Mouse (Mus musculus) lung, embryonic 14.5 days (tissue): Measurements from ENCODE around the gene Bri3. TPM values are rescaled to one million over a fixed set of nuclear protein-coding genes. Genes with fewer than 3 reads are reported as not detected.
"Not testable (repeated sequence)": the region's sequence is repeated elsewhere in the genome, so short reads cannot be mapped to it uniquely, and the experiment has no call there.

Experiments used
- ATAC-seq: fragments of 200-750 bp; cut with Nextera tagmentation; 2 replicates; pipeline ENCODE4 v1.8.0; 2017; ENCODE audit warnings: mild to moderate bottlenecking, moderate TSS enrichment, moderate library complexity; ENCODE audit not compliant: insufficient read depth
- DNase-seq: peaks from one replicate; pipeline ENCODE4 v3.0.0-alpha.2; 2015
- H3K27ac ChIP-seq: fragments of 300-500 bp; sonication (generic); 2 replicates; pipeline ENCODE4 v1.5.1; 2014; ENCODE audit warnings: low read depth, mild to moderate bottlenecking, moderate library complexity
- H3K27me3 ChIP-seq: fragments of 300-500 bp; sonication (generic); 2 replicates; pipeline ENCODE4 v1.6.1; 2014; ENCODE audit warnings: low read length, control low read depth; ENCODE audit not compliant: insufficient read depth
- H3K36me3 ChIP-seq: fragments of 300-500 bp; sonication (generic); 2 replicates; pipeline ENCODE4 v1.6.1; 2014; ENCODE audit warnings: control low read depth; ENCODE audit not compliant: insufficient read depth
- H3K4me1 ChIP-seq: fragments of 300-500 bp; sonication (generic); 2 replicates; pipeline ENCODE4 v1.6.1; 2014; ENCODE audit warnings: antibody characterized with exemption, control low read depth; ENCODE audit not compliant: insufficient read depth
- H3K4me2 ChIP-seq: fragments of 300-500 bp; sonication (generic); 2 replicates; pipeline ENCODE4 v1.6.1; 2014; ENCODE audit warnings: mild to moderate bottlenecking
- H3K4me3 ChIP-seq: fragments of 300-500 bp; sonication (generic); 2 replicates; pipeline ENCODE4 v1.5.1; 2014; ENCODE audit warnings: low read depth, low read length
- H3K9ac ChIP-seq: fragments of 300-500 bp; sonication (generic); 2 replicates; pipeline ENCODE4 v1.6.1; 2014
- H3K9me3 ChIP-seq: fragments of 300-500 bp; sonication (generic); 2 replicates; pipeline ENCODE4 v1.6.1; 2016; ENCODE audit warnings: low read depth, low read length, control low read depth
- CTCF ChIP-seq: IDR thresholded peaks from 2 replicates; pipeline ENCODE4 v1.5.1; 2016; ENCODE audit warnings: antibody characterized with exemption, low read depth
- WGBS: fragments of 180-500 bp; shearing (Covaris S2); extraction: QIAGEN DNeasy Blood & Tissue Kit; methylation state at CpG from one replicate; pipeline ENCODE4 v1.1.7; 2014; 5-methylcytosine and 5-hydroxymethylcytosine counted together
- polyA plus RNA-seq: library from polyadenylated mRNA; unstranded; fragments of >200 nt; fragmentation: Nextera tagmentation; extraction: Ambion mirVana; gene quantifications from 2 replicates; pipeline ENCODE4 v1.2.1, GENCODE M21; 2014

The Bri3 gene
- polyA plus RNA-seq, 1 experiment from 2014 or later: 145 TPM

DNA sequence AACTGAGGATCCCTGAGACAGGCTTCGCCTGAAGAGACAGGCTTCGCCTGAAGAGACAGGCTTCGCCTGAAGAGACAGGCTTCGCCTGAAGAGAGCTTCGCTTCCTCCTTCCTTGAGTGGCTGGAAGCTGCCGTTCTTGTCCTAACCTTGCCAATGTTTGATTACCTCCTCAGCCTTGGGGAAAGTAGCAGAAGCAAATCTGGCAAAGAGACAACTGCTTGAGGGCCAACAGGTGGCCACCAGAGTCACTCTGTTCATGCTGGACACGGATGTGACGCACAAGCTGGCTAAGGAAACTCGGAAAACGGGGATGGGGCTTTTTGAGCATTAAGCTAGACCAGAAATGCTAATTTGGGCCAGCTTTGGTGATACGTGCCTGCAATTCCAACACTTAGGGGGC is 89.8 kb downstream of the Bri3 start:
- no peaks in the 10 kb centered on the region for H3K9me3 ChIP-seq
- WGBS: 79% methylated on average over 11 of the region's 11 CpGs
- no peak overlapping the region for H3K4me2 ChIP-seq
- H3K4me3 ChIP-seq: no peak overlapping the region
- TF ChIP-seq CTCF: no peak
- H3K27ac ChIP-seq: no peak overlapping the region
- H3K9ac ChIP-seq: no peak overlapping the region
- no peaks in the 10 kb centered on the region for H3K36me3 ChIP-seq
- DNase-seq (no peak), ATAC-seq (no peak)
- 0 out of 2 replicates have a peak, but pooled peaks cover 2% of the 10 kb centered on the region for H3K4me1 ChIP-seq
- no peaks in the 10 kb centered on the region for H3K27me3 ChIP-seq

DNA sequence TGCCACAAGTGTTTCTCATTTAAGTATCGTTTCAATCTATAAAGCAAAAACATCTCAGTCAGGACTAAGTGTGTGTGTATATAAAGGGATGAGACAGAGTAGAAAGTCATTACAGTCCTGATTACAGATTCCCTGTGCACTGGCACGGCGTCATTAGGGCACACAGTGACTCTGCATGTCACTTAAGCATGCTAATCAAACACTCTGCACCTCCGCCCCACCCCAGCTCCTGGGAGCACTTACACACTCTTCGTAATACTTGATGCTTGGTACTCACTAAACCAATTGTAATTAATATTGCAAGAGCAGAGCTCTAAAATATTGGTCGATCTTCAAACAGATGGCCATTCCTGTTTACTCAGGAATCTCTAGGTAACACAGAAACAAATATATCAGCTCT is 91.1 kb downstream of the Bri3 start:
- H3K9me3 ChIP-seq, H3K9ac ChIP-seq, H3K4me3 ChIP-seq, H3K4me1 ChIP-seq, DNase-seq, H3K27ac ChIP-seq, H3K4me2 ChIP-seq, H3K36me3 ChIP-seq, H3K27me3 ChIP-seq, ATAC-seq: not testable (repeated sequence)
- WGBS: 42% methylated on average over 6 of the region's 6 CpGs

DNA sequence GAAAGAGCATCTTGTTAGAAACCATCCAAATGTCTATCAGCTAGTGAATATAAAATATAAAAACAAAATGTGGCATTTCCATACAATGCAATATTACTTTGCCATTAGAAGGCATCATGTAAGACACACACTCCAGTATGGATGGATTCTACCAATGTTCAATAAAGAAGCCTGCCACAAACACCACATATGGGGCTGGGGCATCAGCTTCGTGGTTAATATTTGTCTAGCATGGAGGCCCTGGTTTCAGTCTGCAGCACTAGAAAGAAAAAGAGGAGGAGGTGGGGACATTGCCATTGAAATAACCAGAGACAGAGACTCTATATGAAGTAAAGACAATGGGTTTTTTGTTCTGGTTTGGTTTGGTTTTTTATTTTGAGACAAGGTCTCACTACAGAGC is 94.5 kb downstream of the Bri3 start:
- Histone ChIP-seq H3K4me1 (0 out of 2 replicates have a peak, but pooled peaks cover 2% of the 10 kb centered on the region), H3K4me3 (no peak overlapping the region), H3K9me3 (no peaks in the 10 kb centered on the region), H3K9ac (no peak overlapping the region), H3K27me3 (no peaks in the 10 kb centered on the region), H3K4me2 (no peak overlapping the region), H3K36me3 (no peaks in the 10 kb centered on the region), H3K27ac (no peak overlapping the region)
- DNase-seq: no peak
- 47% methylated on average over 1 of the region's 1 CpGs for WGBS
- ATAC-seq: no peak
- no peak for TF ChIP-seq CTCF

DNA sequence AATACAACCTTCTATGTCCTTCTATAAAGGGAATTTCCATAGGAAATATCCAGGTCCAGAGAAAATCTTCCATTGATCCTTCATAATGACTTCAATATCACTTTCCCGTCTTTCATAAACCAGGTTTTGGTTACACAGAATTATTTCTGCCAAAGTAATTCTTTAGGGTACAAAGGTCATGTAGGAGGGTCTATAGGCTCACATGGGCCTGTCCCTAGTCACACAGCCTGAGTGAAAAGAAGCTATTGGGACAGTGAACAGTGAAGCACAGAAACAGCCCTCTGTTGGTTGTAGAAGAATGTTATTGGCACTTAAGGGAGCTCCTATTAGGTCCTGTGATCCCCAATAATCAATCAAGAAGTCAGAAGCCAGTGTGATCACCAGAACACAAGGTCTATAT is 96.8 kb downstream of the Bri3 start:
- Histone ChIP-seq H3K4me1 (0 out of 2 replicates have a peak, but pooled peaks cover 2% of the 10 kb centered on the region), H3K9me3 (no peaks in the 10 kb centered on the region), H3K27me3 (no peaks in the 10 kb centered on the region), H3K9ac (no peak overlapping the region), H3K27ac (no peak overlapping the region), H3K4me2 (no peak overlapping the region), H3K4me3 (no peak overlapping the region), H3K36me3 (no peaks in the 10 kb centered on the region)
- DNase-seq: no peak
- no peak for TF ChIP-seq CTCF
- no peak for ATAC-seq
- WGBS: 73% methylated on average over 1 of the region's 1 CpGs

DNA sequence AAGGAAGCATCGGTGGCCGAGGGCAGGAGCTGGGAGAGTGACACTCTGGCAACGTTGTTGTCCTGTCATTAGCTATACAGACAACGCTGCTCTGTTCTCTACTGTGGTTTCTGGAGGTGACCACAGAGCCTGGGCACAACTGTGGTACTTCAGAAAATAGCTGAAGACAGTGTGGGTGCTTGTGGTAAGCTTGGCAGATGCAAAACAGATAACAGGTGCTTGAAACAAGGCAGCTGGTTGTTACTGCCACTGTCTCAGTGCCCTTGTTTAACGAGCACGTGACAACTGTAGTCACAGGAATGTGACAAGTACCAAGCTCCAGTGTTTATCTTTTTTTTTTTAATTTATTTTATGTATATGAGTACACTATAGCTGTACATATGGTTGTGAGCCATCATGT is 100.4 kb downstream of the Bri3 start:
- WGBS: 68% methylated on average over 6 of the region's 6 CpGs
- no peak for ATAC-seq

DNA sequence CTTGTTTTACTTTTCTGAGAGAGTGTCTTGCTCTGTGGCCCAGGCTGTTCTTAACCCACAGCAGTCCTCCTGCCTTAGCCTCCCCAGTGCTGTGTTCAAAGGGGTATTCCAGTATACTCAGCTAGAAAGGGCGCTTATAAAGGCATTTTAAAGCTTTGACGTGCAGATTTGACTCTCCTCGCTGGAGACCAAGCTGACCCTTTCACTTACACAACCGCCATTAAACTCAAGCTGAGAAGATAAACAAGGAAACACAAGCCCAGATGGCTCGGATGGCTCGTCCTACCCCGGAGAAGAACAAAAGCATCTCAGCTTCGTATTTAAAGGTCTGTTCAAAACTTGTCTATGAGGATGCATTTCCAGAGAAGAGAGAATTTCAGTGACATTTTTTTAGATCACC is 106.9 kb downstream of the Bri3 start:
- Histone ChIP-seq H3K9ac (no peak overlapping the region), H3K4me2 (no peak overlapping the region), H3K36me3 (no peaks in the 10 kb centered on the region), H3K4me1 (no peaks in the 10 kb centered on the region), H3K4me3 (no peak overlapping the region), H3K27me3 (no peaks in the 10 kb centered on the region), H3K9me3 (no peaks in the 10 kb centered on the region), H3K27ac (no peak overlapping the region)
- no peak for TF ChIP-seq CTCF
- DNase-seq: no peak
- 20% methylated on average over 8 of the region's 8 CpGs for WGBS
- ATAC-seq: no peak

More for the DNA sequence above, 100.4 kb downstream of the Bri3 start:
- H3K9me3 ChIP-seq: no peaks in the 10 kb centered on the region
- H3K4me1 ChIP-seq: no peaks in the 10 kb centered on the region
- no peak for DNase-seq
- H3K4me3 ChIP-seq: no peak overlapping the region
- H3K9ac ChIP-seq: no peak overlapping the region
- H3K27ac ChIP-seq: no peak overlapping the region
- H3K36me3 ChIP-seq: no peaks in the 10 kb centered on the region
- TF ChIP-seq CTCF: no peak
- no peaks in the 10 kb centered on the region for H3K27me3 ChIP-seq
- H3K4me2 ChIP-seq: no peak overlapping the region

DNA sequence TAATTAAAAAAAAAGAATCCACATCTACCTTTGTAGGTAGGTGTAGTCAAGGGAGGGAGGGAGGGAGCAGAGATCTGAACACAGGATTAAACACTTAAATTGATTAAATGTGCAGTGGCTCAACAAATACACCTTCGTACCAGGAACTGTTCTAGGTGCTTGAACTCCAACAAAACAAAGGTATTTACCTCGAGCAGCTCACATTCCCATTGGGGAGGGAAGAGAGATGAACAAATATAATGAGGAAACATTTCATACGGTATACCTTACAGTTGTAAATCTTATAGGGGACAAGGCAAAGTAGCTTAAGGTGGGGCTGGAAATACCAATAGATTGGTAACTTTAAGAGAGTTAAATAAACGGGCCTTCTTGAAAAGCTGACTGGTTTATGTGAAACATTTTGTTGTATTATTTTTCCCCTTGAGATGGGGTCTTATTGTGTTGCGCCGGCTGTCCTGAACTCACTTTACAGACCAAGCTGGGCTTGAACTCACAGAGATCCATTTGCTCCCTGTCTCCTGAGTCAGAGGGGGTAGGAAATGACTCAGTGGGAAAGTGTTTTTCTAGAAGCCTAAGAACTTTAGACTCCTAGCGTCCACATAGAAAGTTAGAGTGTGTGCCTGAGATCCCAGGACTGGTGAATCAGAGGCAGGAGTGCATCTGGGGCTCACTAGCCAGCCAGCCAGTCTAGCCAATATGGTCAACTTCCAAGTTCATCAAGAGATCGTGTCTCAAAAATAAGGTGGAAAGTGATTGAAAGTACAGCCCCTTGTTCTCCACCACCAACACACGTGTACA is 108.2 kb downstream of the Bri3 start:
- H3K4me1 ChIP-seq: no peaks in the 10 kb centered on the region
- DNase-seq: no peak
- ATAC-seq: no peak
- no peaks in the 10 kb centered on the region for H3K9me3 ChIP-seq
- no peak overlapping the region for H3K4me3 ChIP-seq
- TF ChIP-seq CTCF: no peak
- H3K9ac ChIP-seq: no peak overlapping the region
- H3K4me2 ChIP-seq: no peak overlapping the region
- 78% methylated on average over 9 of the region's 9 CpGs for WGBS
- no peaks in the 10 kb centered on the region for H3K27me3 ChIP-seq
- no peaks in the 10 kb centered on the region for H3K36me3 ChIP-seq
- H3K27ac ChIP-seq: no peak overlapping the region
